Mouse (Mus musculus): ENCODE measurements around the gene Strn. TPM values are rescaled to one million over a fixed set of nuclear protein-coding genes. Genes with fewer than 3 reads are reported as not detected.
"Not testable (repeated sequence)": the region's sequence is repeated elsewhere in the genome, so short reads cannot be mapped to it uniquely, and the experiment has no call there.

Gene Strn
- polyA plus RNA-seq, 1 experiment from 2014 or later = 6.2 TPM

DNA sequence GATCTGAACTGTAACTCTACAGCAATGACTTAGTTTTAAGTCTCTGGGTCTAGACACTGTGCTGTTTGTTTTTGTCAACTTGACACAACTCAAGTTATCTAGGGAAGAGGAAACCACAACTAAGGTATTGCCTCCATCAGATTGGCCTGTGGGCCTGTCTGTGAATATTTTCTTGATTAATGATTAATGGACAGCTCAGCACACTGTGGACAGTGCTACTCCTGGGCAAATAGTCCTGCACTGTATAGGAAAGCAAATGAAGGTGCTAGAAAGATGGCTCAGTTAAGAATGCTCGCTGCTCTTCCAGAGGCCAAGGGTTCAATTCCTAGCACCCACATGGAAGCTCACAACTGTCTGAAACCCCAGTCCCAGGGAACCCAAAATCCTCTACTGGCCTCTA, 38.0 kb downstream of the Strn start:
- Histone ChIP-seq H3K4me3 (no peak overlapping the region), H3K27me3 (ENCODE audit: poor library complexity, severe bottlenecking) (no peaks in the 10 kb centered on the region), H3K27ac (no peak overlapping the region), H3K4me1 (no peaks in the 10 kb centered on the region), H3K36me3 (replicated peaks) (peaks cover 14% of the 10 kb centered on the region), H3K9me3 (no peaks in the 10 kb centered on the region)
- no peak for DNase-seq (ENCODE audit: extremely low spot score, low spot score)
- 95% methylated on average over 1 of the region's 1 CpGs for WGBS

DNA sequence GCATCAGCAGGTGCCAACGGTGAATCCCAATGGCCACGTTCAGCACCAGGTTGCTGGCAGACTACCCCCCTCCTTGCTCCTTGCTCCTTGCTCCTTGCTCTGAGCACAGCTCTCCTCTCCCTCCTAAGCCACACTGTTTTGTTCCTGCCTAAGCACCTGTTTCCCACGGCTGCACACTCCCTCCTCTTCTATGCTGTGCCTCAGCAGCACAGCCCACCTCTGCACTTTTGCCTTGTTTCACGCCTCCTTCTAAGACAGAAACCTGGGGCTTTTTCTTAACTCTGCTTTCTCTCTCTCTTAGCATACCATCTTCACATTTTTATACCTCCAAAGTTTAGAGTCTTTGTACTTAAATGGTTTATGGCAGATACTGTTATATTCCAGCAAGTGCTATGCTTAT, 39.5 kb downstream of the Strn start:
- H3K36me3 ChIP-seq (replicated peaks) = peaks cover 12% of the 10 kb centered on the region
- no peaks in the 10 kb centered on the region for H3K9me3 ChIP-seq
- DNase-seq (ENCODE audit: extremely low spot score, low spot score) = no peak
- no peaks in the 10 kb centered on the region for H3K27me3 ChIP-seq (ENCODE audit: poor library complexity, severe bottlenecking)
- 89% methylated on average over 4 of the region's 4 CpGs for WGBS
- H3K4me3 ChIP-seq = no peak overlapping the region
- H3K27ac ChIP-seq = no peak overlapping the region
- no peaks in the 10 kb centered on the region for H3K4me1 ChIP-seq

DNA sequence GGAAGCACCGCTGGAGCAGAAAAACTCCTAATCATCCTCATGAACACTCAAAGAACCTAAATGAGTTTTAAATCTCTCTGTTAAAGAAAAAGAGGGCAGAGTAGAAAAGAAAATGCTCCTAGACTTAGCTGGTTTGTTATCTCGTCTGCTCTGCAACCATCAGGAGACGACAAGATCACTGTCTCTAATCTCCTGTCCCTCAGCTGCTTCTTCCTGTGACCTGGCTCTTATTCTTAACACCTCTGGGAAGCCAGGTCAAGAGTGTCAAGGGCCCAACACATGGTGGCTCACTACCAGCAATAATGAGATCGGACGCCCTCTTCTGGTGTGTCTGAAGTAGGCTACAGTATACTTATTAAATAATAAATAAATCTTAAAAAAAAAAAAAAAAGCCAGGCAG, 40.1 kb downstream of the Strn start:
- Histone ChIP-seq H3K27me3 (ENCODE audit: poor library complexity, severe bottlenecking) (no peaks in the 10 kb centered on the region), H3K36me3 (replicated peaks) (peaks cover 17% of the 10 kb centered on the region), H3K27ac (no peak overlapping the region), H3K9me3 (no peaks in the 10 kb centered on the region), H3K4me3 (no peak overlapping the region), H3K4me1 (no peaks in the 10 kb centered on the region)
- 78% methylated on average over 5 of the region's 5 CpGs for WGBS
- DNase-seq (ENCODE audit: extremely low spot score, low spot score) = no peak

DNA sequence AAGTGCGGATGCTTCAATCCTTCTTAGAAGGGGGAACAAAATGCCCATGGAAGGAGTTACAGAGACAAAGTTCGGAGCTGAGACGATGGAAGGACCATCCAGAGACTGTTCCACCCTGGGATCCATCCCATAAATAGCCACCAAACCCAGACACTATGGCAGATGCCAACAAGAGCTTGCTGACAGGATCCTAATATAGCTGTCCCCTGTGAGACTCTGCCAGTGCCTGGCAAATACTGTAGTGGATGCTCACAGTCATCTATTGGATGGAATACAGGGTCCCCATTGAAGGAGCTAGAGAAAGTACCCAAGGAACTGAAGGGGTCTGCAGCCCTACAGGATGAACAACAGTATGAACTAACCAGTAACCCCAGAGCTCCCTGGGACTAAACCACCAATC, 47.8 kb downstream of the Strn start:
- H3K27me3 ChIP-seq (ENCODE audit: poor library complexity, severe bottlenecking); H3K4me1 ChIP-seq; H3K27ac ChIP-seq; H3K4me3 ChIP-seq; DNase-seq (ENCODE audit: extremely low spot score, low spot score): not testable (repeated sequence)
- Histone ChIP-seq H3K9me3 (peaks cover 15% of the 10 kb centered on the region), H3K36me3 (replicated peaks) (peaks cover 30% of the 10 kb centered on the region)
- 98% methylated on average over 3 of the region's 3 CpGs for WGBS

DNA sequence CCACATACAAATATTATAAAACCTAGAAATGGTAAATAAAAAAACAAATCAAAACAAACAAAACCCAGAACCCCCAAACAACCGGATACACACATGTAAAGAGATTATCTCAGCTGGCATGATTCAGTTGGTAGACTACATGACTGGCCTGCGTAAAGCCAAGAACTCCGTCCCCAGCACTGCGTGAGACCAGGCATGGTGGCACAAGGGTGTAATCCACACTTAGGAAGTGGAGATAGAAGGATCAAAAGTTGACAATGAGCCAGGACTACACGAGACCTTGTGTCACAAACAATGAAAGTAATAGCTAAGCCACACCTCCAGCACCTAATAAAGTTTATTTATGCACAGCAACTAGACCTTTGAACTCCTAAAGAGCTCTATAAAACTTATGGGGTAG, 49.0 kb downstream of the Strn start:
- no peaks in the 10 kb centered on the region for H3K4me1 ChIP-seq
- WGBS = 94% methylated on average over 5 of the region's 5 CpGs

DNA sequence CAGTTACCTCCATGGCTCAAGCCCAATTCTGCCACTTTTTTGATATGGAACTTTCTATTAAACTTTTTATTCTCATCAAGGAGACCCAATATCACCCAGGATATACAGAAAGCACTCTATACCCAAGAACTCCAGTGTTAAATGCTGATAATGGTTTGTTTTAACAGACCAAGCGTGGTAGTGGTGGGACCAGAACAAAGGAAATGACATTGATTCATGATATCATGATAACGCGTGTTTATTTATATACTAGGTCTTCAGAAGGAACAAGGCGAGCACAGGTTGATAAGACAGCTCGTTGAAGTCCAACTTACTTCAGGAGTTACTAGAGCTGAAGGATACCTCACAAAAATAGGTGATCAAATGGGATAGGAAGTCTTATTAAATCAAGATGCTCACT, 52.0 kb downstream of the Strn start:
- no peak for DNase-seq (ENCODE audit: extremely low spot score, low spot score)
- H3K4me1 ChIP-seq = no peaks in the 10 kb centered on the region
- H3K27ac ChIP-seq = no peak overlapping the region
- H3K27me3 ChIP-seq (ENCODE audit: poor library complexity, severe bottlenecking) = no peaks in the 10 kb centered on the region
- no peak overlapping the region for H3K4me3 ChIP-seq
- H3K36me3 ChIP-seq (replicated peaks) = peaks cover 6% of the 10 kb centered on the region
- H3K9me3 ChIP-seq = no peaks in the 10 kb centered on the region
- 89% methylated on average over 5 of the region's 5 CpGs for WGBS

More for the DNA sequence above, 49.0 kb downstream of the Strn start:
- Histone ChIP-seq H3K27me3 (ENCODE audit: poor library complexity, severe bottlenecking) (no peaks in the 10 kb centered on the region), H3K27ac (no peak overlapping the region), H3K9me3 (peaks cover 15% of the 10 kb centered on the region), H3K36me3 (replicated peaks) (peaks cover 30% of the 10 kb centered on the region), H3K4me3 (no peak overlapping the region)
- DNase-seq (ENCODE audit: extremely low spot score, low spot score) = no peak

DNA sequence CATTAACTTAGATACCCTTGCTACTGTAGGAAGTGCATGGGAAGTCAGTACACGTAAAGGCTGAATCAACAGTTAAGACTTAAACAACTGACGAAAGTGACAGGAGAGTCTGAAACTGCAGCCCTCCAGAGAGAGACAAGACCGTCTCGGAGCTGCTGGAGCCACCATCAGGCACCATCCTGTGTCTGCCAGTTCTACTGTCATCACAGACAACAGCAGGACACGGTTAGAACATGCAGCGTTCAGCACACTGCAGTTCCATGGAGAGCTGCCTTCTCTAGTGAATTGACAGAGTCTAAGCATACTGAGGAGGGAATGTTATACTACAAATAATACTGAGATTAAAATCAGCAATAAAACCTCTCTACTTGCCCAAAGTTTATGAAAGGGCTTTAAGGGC, 54.6 kb downstream of the Strn start:
- H3K4me1 ChIP-seq = no peaks in the 10 kb centered on the region
- no peak for DNase-seq (ENCODE audit: extremely low spot score, low spot score)
- no peaks in the 10 kb centered on the region for H3K27me3 ChIP-seq (ENCODE audit: poor library complexity, severe bottlenecking)
- peaks cover 5% of the 10 kb centered on the region for H3K36me3 ChIP-seq (replicated peaks)
- no peak overlapping the region for H3K4me3 ChIP-seq
- no peaks in the 10 kb centered on the region for H3K9me3 ChIP-seq
- WGBS = 84% methylated on average over 6 of the region's 6 CpGs
- no peak overlapping the region for H3K27ac ChIP-seq

DNA sequence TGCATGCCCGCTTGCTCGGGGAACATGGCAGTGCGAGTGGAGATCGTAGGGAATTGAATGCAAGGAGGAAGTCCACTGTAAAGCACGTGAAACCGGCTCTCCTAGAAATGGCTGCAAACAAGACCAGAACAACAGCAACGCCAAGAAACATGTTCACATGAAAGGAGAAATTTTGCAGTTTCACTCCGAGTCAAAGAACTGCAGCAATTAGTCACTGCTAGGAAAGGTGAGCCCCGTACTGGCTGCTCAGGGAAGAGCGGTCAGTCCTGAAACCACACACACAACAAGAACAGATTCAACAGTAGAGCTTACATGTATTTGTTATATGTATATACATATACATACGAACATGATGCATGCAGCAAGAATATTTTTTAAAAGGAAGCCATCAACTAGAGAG, 57.5 kb downstream of the Strn start:
- DNase-seq (ENCODE audit: extremely low spot score, low spot score) = no peak
- H3K4me3 ChIP-seq = no peak overlapping the region
- 92% methylated on average over 11 of the region's 11 CpGs for WGBS

DNA sequence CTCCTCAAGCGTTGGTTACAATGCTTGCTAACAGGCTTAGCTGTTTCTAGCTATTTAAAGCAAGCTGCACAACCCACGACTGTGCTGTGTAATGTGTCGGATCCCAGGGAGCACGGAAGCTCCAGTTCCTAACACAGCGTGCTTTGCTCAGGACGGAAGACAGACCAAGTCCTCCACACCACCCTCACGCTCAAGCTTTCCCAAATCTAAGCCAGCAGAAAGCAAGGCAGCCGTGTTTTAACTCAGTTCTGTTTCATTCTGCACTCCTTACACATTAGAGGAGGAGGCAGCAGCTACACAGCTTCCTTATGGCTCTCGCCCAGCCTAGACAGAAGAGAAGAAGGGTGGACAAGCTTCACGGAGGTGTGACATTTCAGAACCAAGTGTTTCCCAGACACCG, 60.2 kb downstream of the Strn start:
- no peak overlapping the region for H3K4me3 ChIP-seq
- WGBS = 92% methylated on average over 11 of the region's 11 CpGs
- no peaks in the 10 kb centered on the region for H3K9me3 ChIP-seq
- H3K36me3 ChIP-seq (replicated peaks) = peaks cover 23% of the 10 kb centered on the region
- no peak for DNase-seq (ENCODE audit: extremely low spot score, low spot score)
- no peaks in the 10 kb centered on the region for H3K4me1 ChIP-seq
- no peaks in the 10 kb centered on the region for H3K27me3 ChIP-seq (ENCODE audit: poor library complexity, severe bottlenecking)
- no peak overlapping the region for H3K27ac ChIP-seq

More for the DNA sequence above, 57.5 kb downstream of the Strn start:
- Histone ChIP-seq H3K4me1 (no peaks in the 10 kb centered on the region), H3K27me3 (ENCODE audit: poor library complexity, severe bottlenecking) (no peaks in the 10 kb centered on the region), H3K27ac (no peak overlapping the region), H3K9me3 (no peaks in the 10 kb centered on the region), H3K36me3 (replicated peaks) (peaks cover 12% of the 10 kb centered on the region)

DNA sequence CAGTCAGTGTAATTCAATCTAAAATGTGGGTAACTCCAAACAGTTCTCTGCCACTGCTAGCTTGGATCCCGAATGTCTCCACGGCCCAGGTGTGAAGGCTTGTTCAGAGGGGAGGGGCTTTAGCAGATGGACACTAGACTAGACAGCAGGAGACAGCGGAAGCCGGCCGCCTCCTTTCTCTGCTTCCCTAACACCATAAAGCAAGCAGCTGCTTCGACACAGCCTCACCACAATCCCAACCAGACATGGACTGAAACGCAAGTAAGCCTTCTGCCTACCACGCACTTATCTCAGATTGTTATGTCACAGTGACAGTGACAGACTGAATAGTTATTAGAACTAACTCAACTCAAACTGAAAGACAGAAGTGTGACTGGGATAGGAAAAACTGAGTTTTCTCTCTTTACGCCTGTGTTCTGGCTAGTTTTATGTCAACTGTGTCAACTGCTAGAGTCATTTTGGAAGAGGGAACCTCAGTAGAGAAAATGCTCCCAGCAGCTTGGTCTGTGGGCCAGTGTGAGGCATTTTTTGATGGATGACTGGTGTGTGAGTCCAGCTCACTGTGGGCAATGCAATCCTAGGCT, 71.9 kb downstream of the Strn start:
- 83% methylated on average over 9 of the region's 9 CpGs for WGBS
- H3K36me3 ChIP-seq (replicated peaks) = peaks cover 80% of the 10 kb centered on the region
- H3K9me3 ChIP-seq = peaks cover under 1% of the 10 kb centered on the region; the same call in 1 of the 2 replicates
- no peak for DNase-seq (ENCODE audit: extremely low spot score, low spot score)
- no peak overlapping the region for H3K27ac ChIP-seq
- no peak overlapping the region for H3K4me3 ChIP-seq
- H3K27me3 ChIP-seq (ENCODE audit: poor library complexity, severe bottlenecking) = no peaks in the 10 kb centered on the region
- H3K4me1 ChIP-seq = no peaks in the 10 kb centered on the region

DNA sequence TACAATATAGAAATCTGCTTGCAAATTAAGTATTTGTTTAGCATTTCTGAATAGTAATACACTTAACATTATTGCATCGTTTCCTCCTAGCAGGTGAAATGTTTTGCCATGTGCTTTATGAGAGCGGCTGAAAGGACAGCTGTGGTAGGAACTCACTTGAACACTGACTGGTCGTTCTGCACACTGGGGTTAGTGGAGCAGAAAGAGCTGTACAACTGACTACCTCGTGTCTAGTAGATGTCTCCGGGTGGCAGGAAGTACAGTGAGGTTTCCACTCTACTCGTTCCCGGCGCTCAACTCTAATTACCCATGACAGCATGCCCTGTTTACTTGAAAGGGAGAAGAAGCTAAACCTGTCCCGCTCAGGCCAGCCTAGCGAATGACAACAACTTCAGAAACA, 82.2 kb downstream of the Strn start:
- 88% methylated on average over 10 of the region's 10 CpGs for WGBS
- Histone ChIP-seq H3K27ac (no peak overlapping the region), H3K9me3 (peaks cover 1% of the 10 kb centered on the region; the same call in 1 of the 2 replicates), H3K36me3 (replicated peaks) (peaks cover 68% of the 10 kb centered on the region), H3K4me1 (no peaks in the 10 kb centered on the region), H3K27me3 (ENCODE audit: poor library complexity, severe bottlenecking) (no peaks in the 10 kb centered on the region), H3K4me3 (no peak overlapping the region)
- no peak for DNase-seq (ENCODE audit: extremely low spot score, low spot score)

DNA sequence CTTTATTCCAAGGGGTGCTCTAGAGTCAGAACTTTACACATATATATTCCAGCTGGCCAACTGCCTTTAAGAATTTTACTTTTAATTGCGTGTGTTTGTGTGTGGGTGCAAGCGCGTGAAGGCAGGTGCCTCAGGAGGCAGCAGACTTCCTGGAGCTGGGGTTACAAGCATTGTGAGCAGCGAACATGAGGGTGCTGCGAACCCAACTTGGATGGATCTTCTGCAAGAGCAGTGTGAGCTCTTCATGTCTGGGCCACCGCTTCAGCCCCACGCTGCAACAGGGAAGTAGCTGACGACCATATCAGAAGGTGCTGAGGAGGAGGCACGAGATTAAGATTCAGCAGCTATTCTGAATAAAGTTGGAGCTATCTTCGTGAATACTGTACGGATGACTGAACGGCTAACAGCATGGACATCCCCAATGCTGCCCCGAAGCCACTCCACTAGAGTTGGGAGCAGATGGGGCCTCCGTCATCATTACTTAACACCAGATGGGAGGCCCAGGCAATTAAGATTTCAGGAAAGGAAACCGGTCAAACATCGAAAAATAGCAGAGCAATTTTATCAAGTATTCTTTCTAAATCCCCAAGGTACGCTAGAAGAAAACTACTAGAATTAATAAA, 93.0 kb downstream of the Strn start:
- peaks cover 15% of the 10 kb centered on the region for H3K36me3 ChIP-seq (replicated peaks)
- no peaks in the 10 kb centered on the region for H3K9me3 ChIP-seq
- no peak for DNase-seq (ENCODE audit: extremely low spot score, low spot score)
- H3K4me1 ChIP-seq = no peaks in the 10 kb centered on the region
- no peaks in the 10 kb centered on the region for H3K27me3 ChIP-seq (ENCODE audit: poor library complexity, severe bottlenecking)
- H3K4me3 ChIP-seq = no peak overlapping the region
- no peak overlapping the region for H3K27ac ChIP-seq
- 92% methylated on average over 17 of the region's 17 CpGs for WGBS

DNA sequence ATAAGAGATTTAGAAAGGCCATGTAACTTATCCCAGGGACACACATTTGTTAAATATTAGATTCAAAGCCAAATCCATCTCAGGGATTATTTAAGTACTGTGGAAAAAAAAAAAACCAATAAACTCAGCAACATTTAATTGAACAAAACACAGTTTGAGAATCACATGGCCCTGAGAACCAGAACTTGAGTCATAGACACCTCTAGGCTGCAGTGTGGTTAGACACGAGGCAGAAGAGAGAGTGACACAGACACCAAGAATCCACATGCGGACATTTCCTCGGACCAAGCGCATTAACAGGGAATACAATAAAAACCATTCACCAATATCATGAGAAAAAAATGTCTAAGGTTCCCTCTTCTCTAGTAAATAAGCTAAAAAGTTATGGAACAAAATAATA, 94.7 kb downstream of the Strn start:
- peaks cover 4% of the 10 kb centered on the region; the same call in 1 of the 2 replicates for H3K36me3 ChIP-seq (replicated peaks)
- no peak overlapping the region for H3K27ac ChIP-seq
- DNase-seq (ENCODE audit: extremely low spot score, low spot score) = no peak
- H3K27me3 ChIP-seq (ENCODE audit: poor library complexity, severe bottlenecking) = no peaks in the 10 kb centered on the region
- H3K9me3 ChIP-seq = no peaks in the 10 kb centered on the region
- WGBS = 95% methylated on average over 4 of the region's 4 CpGs
- H3K4me3 ChIP-seq = no peak overlapping the region
- no peaks in the 10 kb centered on the region for H3K4me1 ChIP-seq

All from forebrain, embryonic 10.5 days (tissue).